Comparison of ENCODE assay signal across 9 mouse cellular contexts in genomic region chr4:136431376-136431693, GRCm38 (mm10). TPM values are rescaled to one million over a fixed set of nuclear protein-coding genes. Genes with fewer than 3 reads are reported as not detected.
DNase-seq lines count a peak whose midpoint lies in the region; ATAC-seq and TF ChIP-seq lines count a peak whose summit lies in the region.
"Had no signal": no experiment of that assay in that cellular context is flagged by ENCODE, and none has a peak within 500 bp of the region (broad histone marks: within the 10 kb centered on the region; RNA-seq: fewer than 3 reads in every experiment).

No protein-coding gene starts in this region.

- H3K27me3 ChIP-seq in hindbrain, embryonic 10.5 days (ENCODE audit: insufficient read depth, poor library complexity, severe bottlenecking): peaks cover 39% of the 10 kb centered on the region
- H3K27me3 ChIP-seq in hindbrain, embryonic 16.5 days (replicated peaks; ENCODE audit: control insufficient read depth, insufficient read depth, low read length): no peaks in the 10 kb centered on the region; the same call in 1 of the 2 replicates
- H3K27me3 ChIP-seq in heart, embryonic 15.5 days: peaks cover 13% of the 10 kb centered on the region; the same call in 1 of the 2 replicates

- 0 out of 2 replicates have a peak overlapping the region, but pooled peaks have one; percentile 16 for H3K4me3 ChIP-seq in hindbrain, embryonic 10.5 days
- H3K4me3 ChIP-seq in hindbrain, embryonic 16.5 days (ENCODE audit: low read length): no peak overlapping the region
- H3K4me3 ChIP-seq in cortical plate, adult 2 months (ENCODE audit: insufficient read depth, low read length): no peak overlapping the region
- no peak overlapping the region for H3K4me3 ChIP-seq in heart, embryonic 15.5 days
- no peak overlapping the region for H3K4me3 ChIP-seq in layer of hippocampus, adult 2 months

- no peaks in the 10 kb centered on the region for H3K36me3 ChIP-seq in hindbrain, embryonic 10.5 days
- no peaks in the 10 kb centered on the region for H3K36me3 ChIP-seq in hindbrain, embryonic 16.5 days (ENCODE audit: control insufficient read depth, insufficient read depth, low read length)
- H3K36me3 ChIP-seq in heart, embryonic 15.5 days: no peaks in the 10 kb centered on the region

- DNase-seq in hindbrain, embryonic 10.5 days (ENCODE audit: low spot score): peak; percentile 79
- DNase-seq in T-cell, adult 2 months (ENCODE audit: low spot score): peak; percentile 43
- DNase-seq in layer of hippocampus, adult 2 months (ENCODE audit: low spot score in 2 of 2): peak; percentile 23 to 54
- peak; percentile 77 for DNase-seq in lung, postnatal 14 days
- DNase-seq in spleen, postnatal 4 days (ENCODE audit: low spot score in 2 of 2): peak; percentile 45 to 75

- no peak overlapping the region for H3K9ac ChIP-seq in hindbrain, embryonic 16.5 days (ENCODE audit: low read depth, low read length)
- H3K9ac ChIP-seq in heart, embryonic 15.5 days: no peak overlapping the region

- no peaks in the 10 kb centered on the region for H3K9me3 ChIP-seq in hindbrain, embryonic 10.5 days
- no peaks in the 10 kb centered on the region for H3K9me3 ChIP-seq in hindbrain, embryonic 16.5 days (ENCODE audit: control insufficient read depth, low read length)
- no peaks in the 10 kb centered on the region for H3K9me3 ChIP-seq in heart, embryonic 15.5 days (replicated peaks)

- TF ChIP-seq CTCF in cortical plate, adult 2 months (IDR thresholded peaks at IDR 0.05; ENCODE audit: extremely low read depth, insufficient read depth, low read length): peak; percentile 49
- TF ChIP-seq CTCF in layer of hippocampus, adult 2 months (conservative IDR thresholded peaks at IDR 0.05): peak; percentile 83

- ATAC-seq in hindbrain, embryonic 16.5 days: no peak
- no peak for ATAC-seq in heart, embryonic 15.5 days (replicated peaks; ENCODE audit: insufficient number of reproducible peaks, insufficient read depth, low FRiP score, low read depth)

- 0% methylated on average over 3 of the region's 3 CpGs for WGBS in hindbrain, embryonic 10.5 days
- WGBS in hindbrain, embryonic 16.5 days: 0% methylated on average over 3 of the region's 3 CpGs
- WGBS in heart, embryonic 15.5 days: 5% methylated on average over 3 of the region's 3 CpGs

- H3K4me2 ChIP-seq in hindbrain, embryonic 16.5 days (ENCODE audit: low read length): no peak overlapping the region
- H3K4me2 ChIP-seq in heart, embryonic 15.5 days: no peak overlapping the region

- H3K4me1 ChIP-seq in hindbrain, embryonic 10.5 days (replicated peaks): peaks cover 26% of the 10 kb centered on the region
- H3K4me1 ChIP-seq in hindbrain, embryonic 16.5 days (ENCODE audit: control insufficient read depth, insufficient read depth, low read depth, low read length): peaks cover 8% of the 10 kb centered on the region
- no peaks in the 10 kb centered on the region for H3K4me1 ChIP-seq in cortical plate, adult 2 months (ENCODE audit: control insufficient read depth, insufficient read depth, low read length)
- 0 out of 2 replicates have a peak, but pooled peaks cover 7% of the 10 kb centered on the region for H3K4me1 ChIP-seq in heart, embryonic 15.5 days (replicated peaks)

- H3K27ac ChIP-seq in hindbrain, embryonic 10.5 days: peak overlapping the region; percentile 76; the same call in 1 of the 2 replicates
- no peak overlapping the region for H3K27ac ChIP-seq in hindbrain, embryonic 16.5 days (ENCODE audit: low read depth, low read length)
- no peak overlapping the region for H3K27ac ChIP-seq in cortical plate, adult 2 months (ENCODE audit: insufficient read depth, low read length)
- H3K27ac ChIP-seq in heart, embryonic 15.5 days: 0 out of 2 replicates have a peak overlapping the region, but pooled peaks have one; percentile 45
- H3K27ac ChIP-seq in layer of hippocampus, adult 2 months: no peak overlapping the region
- H3K27ac ChIP-seq: macrophage had no signal

- TF ChIP-seq POLR2A in cortical plate, adult 2 months (IDR thresholded peaks at IDR 0.05; ENCODE audit: extremely low read depth, insufficient read depth, low read length): no peak

RNA-seq across cellular contexts. Expression of gene Htr1d, which starts 8.0 kb away (rescaled TPM):
- 0.18 and 0.52 TPM in 2 replicates for polyA plus RNA-seq in hindbrain, embryonic 10.5 days (2016; fragmentation: Nextera tagmentation; extraction: Ambion mirVana)
- 3.7 and 4.7 TPM in 2 replicates for polyA plus RNA-seq in hindbrain, embryonic 16.5 days (2015; fragmentation: Nextera tagmentation; extraction: Ambion mirVana)
- 0.19 and 0.81 TPM in 2 replicates for polyA plus RNA-seq in cortical plate, adult 2 months (2012; rRNA removed)
- polyA plus RNA-seq in heart, embryonic 15.5 days (2015; fragmentation: Nextera tagmentation; extraction: Ambion mirVana): 0.18 and 0.37 TPM in 2 replicates
- under 1 TPM; 0.39 to 0.41 TPM for total RNA-seq in layer of hippocampus, adult 2 months (2021)
- polyA plus RNA-seq: macrophage had no signal

RNA-seq across cellular contexts. Expression of gene 6030445D17Rik, which starts 30.7 kb away (rescaled TPM):
- 0.17 and 0.24 TPM in 2 replicates for polyA plus RNA-seq in hindbrain, embryonic 10.5 days (2016; fragmentation: Nextera tagmentation; extraction: Ambion mirVana)
- polyA plus RNA-seq in hindbrain, embryonic 16.5 days (2015; fragmentation: Nextera tagmentation; extraction: Ambion mirVana): 0.11 and 0.43 TPM in 2 replicates
- polyA plus RNA-seq in cortical plate, adult 2 months (2012; rRNA removed): 0.35 and 0.49 TPM in 2 replicates
- polyA plus RNA-seq in heart, embryonic 15.5 days (2015; fragmentation: Nextera tagmentation; extraction: Ambion mirVana): 0.25 and 0.38 TPM in 2 replicates
- total RNA-seq in layer of hippocampus, adult 2 months (2021): 1 to 10 TPM in 1 of 2 experiments, under 1 TPM in 1; 0.66 to 1.1 TPM
- polyA plus RNA-seq: macrophage had no signal

RNA-seq across cellular contexts. Expression of gene Luzp1, which starts 38.2 kb away (rescaled TPM):
- 108 and 133 TPM in 2 replicates for polyA plus RNA-seq in hindbrain, embryonic 10.5 days (2016; fragmentation: Nextera tagmentation; extraction: Ambion mirVana)
- polyA plus RNA-seq in hindbrain, embryonic 16.5 days (2015; fragmentation: Nextera tagmentation; extraction: Ambion mirVana): 55.5 and 63.4 TPM in 2 replicates
- polyA plus RNA-seq in cortical plate, adult 2 months (2012; rRNA removed): 29.5 and 29.6 TPM in 2 replicates
- polyA plus RNA-seq in heart, embryonic 15.5 days (2015; fragmentation: Nextera tagmentation; extraction: Ambion mirVana): 99.5 and 104 TPM in 2 replicates
- 10 to 100 TPM; 80.6 to 95.8 TPM for total RNA-seq in layer of hippocampus, adult 2 months (2021)

Comparison
In these comparisons a context has a peak if more than half of its experiments do, and no peak if none do; other contexts are left out.
1. H3K27ac ChIP-seq: peak in hindbrain, embryonic 10.5 days (single experiment) and heart, embryonic 15.5 days (single experiment); none in hindbrain, embryonic 16.5 days (single experiment), cortical plate, adult 2 months (single experiment) and layer of hippocampus, adult 2 months (single experiment).
2. Peak in every context shown above with its lines, with median percentiles within 50 percentile points of each other: DNase-seq.